Mouse (Mus musculus): Measurements from ENCODE around the gene St5. TPM values are rescaled to one million over a fixed set of nuclear protein-coding genes. Genes with fewer than 3 reads are reported as not detected.

St5 gene
- total and polyA plus RNA-seq, 3 experiments, result 2.6 to 3.4 TPM; not detected in 1

DNA sequence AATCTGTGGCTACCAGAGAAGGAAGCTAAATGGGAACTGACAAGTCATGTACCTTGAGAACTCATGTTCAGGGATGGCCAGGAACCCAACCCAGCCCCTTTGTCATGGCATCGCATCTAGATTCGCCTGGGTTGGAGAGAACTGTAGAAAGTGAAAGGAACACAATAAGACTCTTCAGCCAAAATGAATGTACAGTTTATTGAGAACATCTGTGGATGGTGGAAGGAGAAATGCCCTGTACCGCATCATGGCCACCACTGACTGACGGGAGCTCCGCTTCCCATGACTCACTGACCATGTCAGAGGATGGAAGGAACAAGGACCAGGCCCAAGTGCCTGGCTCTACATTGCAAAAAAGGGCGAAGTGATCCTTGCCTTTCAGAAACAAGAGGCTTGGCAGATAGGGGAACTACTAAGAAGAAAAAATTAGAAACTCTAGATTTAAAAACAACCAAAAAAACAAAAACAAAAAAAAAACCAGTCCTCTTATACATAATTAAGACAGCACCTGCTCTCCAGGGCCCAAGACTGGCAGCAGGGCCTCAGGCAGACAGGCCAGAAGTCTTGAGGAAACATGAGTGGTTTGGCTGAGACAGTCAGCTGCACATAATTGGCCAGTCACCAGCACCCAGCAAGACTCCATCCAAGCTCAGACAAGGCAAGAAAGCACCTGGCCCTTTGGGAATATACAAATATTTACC, 179.5 kb downstream of the St5 start (continued):
- TF ChIP-seq ZNF384 (IDR thresholded peaks at IDR 0.05; ENCODE audit: low read depth, low read length), result 0 out of 2 replicates have a peak, but pooled peaks have one; percentile 10
- no peak for TF ChIP-seq MYC (IDR thresholded peaks at IDR 0.05; ENCODE audit: low read depth, low read length)
- TF ChIP-seq EP300 (IDR thresholded peaks at IDR 0.05; ENCODE audit: low read depth in 1 of 2, low read length in 2 of 2), result no peak
- TF ChIP-seq ZMIZ1 (IDR thresholded peaks at IDR 0.05; ENCODE audit: low read depth, low read length), result no peak
- no peak for TF ChIP-seq GATA1 (IDR thresholded peaks at IDR 0.05; ENCODE audit: low read depth, low read length)
- TF ChIP-seq NELFE (IDR thresholded peaks at IDR 0.05; ENCODE audit: low read depth, low read length), result peak; percentile 30
- no peak for TF ChIP-seq NRF1 (IDR thresholded peaks at IDR 0.05; ENCODE audit: insufficient read depth, low read depth, low read length, poor library complexity, severe bottlenecking)

- H3K27ac ChIP-seq (ENCODE audit: control insufficient read depth, low read depth, low read length), result peak overlapping the region; percentile 25
- DNase-seq (ENCODE audit: low read depth, low spot score), result no peak
- H3K36me3 ChIP-seq (ENCODE audit: control insufficient read depth in 1 of 2, insufficient read depth in 2 of 2, low read length in 2 of 2), result peaks cover 19 to 20% of the 10 kb centered on the region in 2 experiments
These were observed 180.1 kb downstream of the St5 start for GRCm38 (mm10) chr7:109523304-109523703.

DNA sequence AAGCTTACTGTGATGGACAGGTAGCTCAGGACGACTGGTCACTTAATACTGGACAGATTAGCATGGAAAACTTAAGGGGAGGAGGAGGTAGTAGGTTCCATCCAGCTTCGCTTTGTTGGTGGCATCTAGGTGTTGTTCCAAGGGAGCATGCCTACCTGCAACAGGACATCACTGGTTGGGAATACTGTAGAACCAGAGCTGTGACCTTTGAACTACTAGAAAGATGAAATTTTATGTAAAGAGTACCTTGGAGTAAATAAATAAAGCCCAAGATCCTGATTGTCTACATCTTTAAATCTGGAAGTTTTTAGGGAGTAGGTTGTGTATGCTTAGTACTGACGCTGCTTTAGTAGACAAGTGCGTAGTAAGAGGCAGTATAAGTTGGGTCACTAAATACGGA, 181.3 kb downstream of the St5 start:
- Histone ChIP-seq H3K36me3 (ENCODE audit: control insufficient read depth in 1 of 2, insufficient read depth in 2 of 2, low read length in 2 of 2) (peaks cover 19 to 27% of the 10 kb centered on the region in 2 experiments), H3K27ac (ENCODE audit: control insufficient read depth, low read depth, low read length) (peak overlapping the region; percentile 65)

More at GRCm38 (mm10) chr7:109523304-109523703, 180.1 kb downstream of the St5 start:
- Histone ChIP-seq H3K9me3 (replicated peaks; ENCODE audit: insufficient read depth, low read length) (no peaks in the 10 kb centered on the region), H3K4me1 (ENCODE audit: control insufficient read depth in 1 of 2, insufficient read depth in 2 of 2, low read length in 2 of 2) (peaks cover 0 to 7% of the 10 kb centered on the region in 2 experiments; a peak in 1 of 4 replicates), H3K4me3 (ENCODE audit: control insufficient read depth in 1 of 2, insufficient read depth in 1 of 2, low read depth in 2 of 2, low read length in 2 of 2) (no peak overlapping the region), H3K27me3 (ENCODE audit: control insufficient read depth in 1 of 2, insufficient read depth in 2 of 2, low read length in 2 of 2) (no peaks in the 10 kb centered on the region), H3K79me2 (ENCODE audit: control insufficient read depth, insufficient read depth, low read length, poor library complexity) (peaks cover 33% of the 10 kb centered on the region), H3K9ac (ENCODE audit: control insufficient read depth, low read depth, low read length, poor library complexity, severe bottlenecking) (peak overlapping the region; percentile 29; the same call in 1 of the 2 replicates)
- TF ChIP-seq CHD1 (IDR thresholded peaks at IDR 0.05; ENCODE audit: low read depth, low read length) (0 out of 2 replicates have a peak, but pooled peaks have one; percentile 42), POLR2A (IDR thresholded peaks at IDR 0.05; ENCODE audit: control insufficient read depth in 1 of 2, insufficient read depth in 1 of 2, low read depth in 1 of 2, low read length in 2 of 2, poor library complexity in 1 of 2) (peak in 1 of 2 experiments; percentile 38; a peak in 2 of 4 replicates), GATA1 (IDR thresholded peaks at IDR 0.05; ENCODE audit: low read depth, low read length) (no peak), ZC3H11A (IDR thresholded peaks at IDR 0.05; ENCODE audit: low read depth, low read length) (no peak), E2F4 (IDR thresholded peaks at IDR 0.05; ENCODE audit: borderline replicate concordance, low read depth, low read length) (no peak; the same call in 1 of the 2 replicates), MXI1 (IDR thresholded peaks at IDR 0.05; ENCODE audit: low read depth, low read length) (no peak), TCF12 (IDR thresholded peaks at IDR 0.05; ENCODE audit: low read depth, low read length) (no peak), POLR2AphosphoS5 (IDR thresholded peaks at IDR 0.05; ENCODE audit: borderline replicate concordance, low read depth, low read length) (no peak; the same call in 1 of the 2 replicates), BHLHE40 (IDR thresholded peaks at IDR 0.05; ENCODE audit: borderline replicate concordance, low read depth, low read length) (no peak), SIN3A (IDR thresholded peaks at IDR 0.05; ENCODE audit: low read length) (no peak), NELFE (IDR thresholded peaks at IDR 0.05; ENCODE audit: low read depth, low read length) (no peak; the same call in none of the 2 replicates), ZMIZ1 (IDR thresholded peaks at IDR 0.05; ENCODE audit: low read depth, low read length) (no peak; the same call in 1 of the 2 replicates), HCFC1 (IDR thresholded peaks at IDR 0.05; ENCODE audit: low read depth, low read length) (no peak), SMC3 (IDR thresholded peaks at IDR 0.05; ENCODE audit: low read depth, low read length) (no peak), EP300 (IDR thresholded peaks at IDR 0.05; ENCODE audit: low read depth in 1 of 2, low read length in 2 of 2) (no peak), MAZ (IDR thresholded peaks at IDR 0.05; ENCODE audit: low read depth, low read length) (no peak), CHD2 (IDR thresholded peaks at IDR 0.05; ENCODE audit: low read length) (0 out of 2 replicates have a peak, but pooled peaks have one; percentile 12), USF2 (IDR thresholded peaks at IDR 0.05; ENCODE audit: borderline replicate concordance in 1 of 2, insufficient read depth in 1 of 2, low read depth in 1 of 2, low read length in 2 of 2) (no peak)

More for the DNA sequence above, 181.3 kb downstream of the St5 start:
- DNase-seq (ENCODE audit: low read depth, low spot score), result no peak
- no peak for TF ChIP-seq ELF1 (IDR thresholded peaks at IDR 0.05; ENCODE audit: low read depth, low read length)
- TF ChIP-seq GABPA (IDR thresholded peaks at IDR 0.05; ENCODE audit: low read depth, low read length), result no peak
- 0 out of 2 replicates have a peak, but pooled peaks have one; percentile 31 for TF ChIP-seq MYB (IDR thresholded peaks at IDR 0.05; ENCODE audit: low read depth, low read length)
- TF ChIP-seq POLR2A (IDR thresholded peaks at IDR 0.05; ENCODE audit: control insufficient read depth in 1 of 2, insufficient read depth in 1 of 2, low read depth in 1 of 2, low read length in 2 of 2, poor library complexity in 1 of 2), result peak in 1 of 2 experiments; percentile 33; a peak in 1 of 4 replicates
- peak; percentile 15; the same call in 1 of the 2 replicates for TF ChIP-seq POLR2AphosphoS5 (IDR thresholded peaks at IDR 0.05; ENCODE audit: borderline replicate concordance, low read depth, low read length)
- TF ChIP-seq ZC3H11A (IDR thresholded peaks at IDR 0.05; ENCODE audit: low read depth, low read length), result no peak
- no peak for TF ChIP-seq TBP (IDR thresholded peaks at IDR 0.05; ENCODE audit: low read depth, low read length)
- Histone ChIP-seq H3K4me3 (ENCODE audit: control insufficient read depth in 1 of 2, insufficient read depth in 1 of 2, low read depth in 2 of 2, low read length in 2 of 2) (peak overlapping the region; percentile 74 to 77), H3K9ac (ENCODE audit: control insufficient read depth, low read depth, low read length, poor library complexity, severe bottlenecking) (peak overlapping the region; percentile 98), H3K9me3 (replicated peaks; ENCODE audit: insufficient read depth, low read length) (no peaks in the 10 kb centered on the region), H3K4me1 (ENCODE audit: control insufficient read depth in 1 of 2, insufficient read depth in 2 of 2, low read length in 2 of 2) (peaks cover 3 to 13% of the 10 kb centered on the region in 2 experiments), H3K79me2 (ENCODE audit: control insufficient read depth, insufficient read depth, low read length, poor library complexity) (peaks cover 33% of the 10 kb centered on the region), H3K27me3 (ENCODE audit: control insufficient read depth in 1 of 2, insufficient read depth in 2 of 2, low read length in 2 of 2) (no peaks in the 10 kb centered on the region)
